Mouse (Mus musculus) embryonic facial prominence, embryonic 13.5 days (tissue): ENCODE results near the gene Olfr859. TPM values are rescaled to one million over a fixed set of nuclear protein-coding genes. Genes with fewer than 3 reads are reported as not detected.
"Not testable (repeated sequence)": the region's sequence is repeated elsewhere in the genome, so short reads cannot be mapped to it uniquely, and the experiment has no call there.

Experiments
- ATAC-seq: fragments of 200-750 bp; cut with Nextera tagmentation; 2 replicates; pipeline ENCODE4 v1.8.0; 2017; ENCODE audit warnings: low read depth; ENCODE audit not compliant: insufficient number of reproducible peaks, insufficient read depth, low FRiP score, low TSS enrichment
- H3K27ac ChIP-seq: fragments of 300-500 bp; sonication (generic); 2 replicates; pipeline ENCODE4 v1.5.1; 2015; ENCODE audit warnings: moderate library complexity, mild to moderate bottlenecking, inconsistent platforms
- H3K27me3 ChIP-seq: fragments of 300-500 bp; sonication (generic); 2 replicates; pipeline ENCODE4 v1.6.1; 2015; ENCODE audit warnings: mild to moderate bottlenecking, inconsistent platforms
- H3K36me3 ChIP-seq: fragments of 300-500 bp; sonication (generic); 2 replicates; pipeline ENCODE4 v1.6.1; 2015; ENCODE audit warnings: mild to moderate bottlenecking, inconsistent platforms
- H3K4me1 ChIP-seq: fragments of 300-500 bp; sonication (generic); 2 replicates; pipeline ENCODE4 v1.6.1; 2015; ENCODE audit warnings: inconsistent platforms
- H3K4me2 ChIP-seq: fragments of 300-500 bp; sonication (generic); 2 replicates; pipeline ENCODE4 v1.6.1; 2015; ENCODE audit warnings: moderate library complexity, mild to moderate bottlenecking, inconsistent platforms
- H3K4me3 ChIP-seq: fragments of 300-500 bp; sonication (generic); 2 replicates; pipeline ENCODE4 v1.5.1; 2015; ENCODE audit warnings: mild to moderate bottlenecking, inconsistent platforms
- H3K9ac ChIP-seq: fragments of 300-500 bp; sonication (generic); 2 replicates; pipeline ENCODE4 v1.6.1; 2015; ENCODE audit warnings: mild to moderate bottlenecking, inconsistent platforms
- H3K9me3 ChIP-seq: fragments of 300-500 bp; sonication (generic); 2 replicates; pipeline ENCODE4 v1.6.1; 2016; ENCODE audit warnings: inconsistent platforms
- WGBS: fragments of 180-500 bp; shearing (Covaris S2); methylation state at CpG from one replicate; pipeline ENCODE4 v1.1.7; 2015; ENCODE audit warnings: mixed read lengths; 5-methylcytosine and 5-hydroxymethylcytosine counted together
- polyA plus RNA-seq: library from polyadenylated mRNA; unstranded; fragments of >200 nt; fragmentation: Nextera tagmentation; extraction: Ambion mirVana; gene quantifications from 2 replicates; pipeline ENCODE4 v1.2.1, GENCODE M21; 2015

The Olfr859 gene
- not detected in 2 replicates for polyA plus RNA-seq

DNA sequence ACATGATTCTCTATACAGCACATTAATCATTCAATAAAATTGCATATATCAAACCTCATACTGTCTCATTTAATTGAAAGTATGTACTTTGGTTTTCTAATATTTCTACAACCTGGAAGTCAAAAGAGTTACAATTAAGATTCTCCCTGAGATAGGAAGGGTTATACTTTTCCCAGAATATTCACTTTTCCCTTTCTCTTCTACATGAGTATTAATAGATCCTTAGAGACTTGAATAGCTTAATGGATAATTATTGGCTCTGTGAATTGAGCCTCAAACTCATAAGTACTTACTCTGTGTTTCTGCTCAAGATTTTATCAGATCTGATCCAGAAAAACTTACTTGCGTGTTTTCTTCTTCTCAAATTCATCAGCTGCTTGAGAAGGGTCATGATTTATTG, at the start of gene Olfr859:
Olfr859 (plus strand) TSS at position 301 of the 400 bp plus-strand sequence.
- not testable (repeated sequence) for ATAC-seq, H3K4me3 ChIP-seq, H3K27ac ChIP-seq, H3K4me2 ChIP-seq, H3K9me3 ChIP-seq, H3K36me3 ChIP-seq, H3K9ac ChIP-seq, H3K4me1 ChIP-seq, H3K27me3 ChIP-seq
- 71% methylated on average over 1 of the region's 1 CpGs for whole genome bisulfite sequencing

DNA sequence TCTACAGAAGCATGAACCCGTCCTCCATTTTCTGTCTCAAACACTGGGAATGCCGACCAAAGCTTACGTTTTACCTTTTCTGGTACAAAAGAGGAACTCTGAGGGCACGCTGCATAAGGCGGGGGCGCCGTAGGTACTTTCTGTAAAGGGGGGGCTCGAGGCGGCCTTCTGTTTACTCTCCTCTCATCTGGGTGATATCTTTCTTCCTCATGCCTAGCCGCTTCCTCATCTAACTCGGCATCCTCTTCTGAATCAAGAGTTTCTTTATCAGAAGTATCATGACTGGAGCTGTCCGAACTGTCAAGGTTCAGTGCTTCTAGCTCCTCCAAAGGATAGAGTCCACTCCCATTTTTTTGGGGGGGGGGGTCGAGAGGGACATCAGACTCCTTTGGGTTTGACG, 35.6 kb upstream of the Olfr859 start:
- Histone ChIP-seq H3K27me3 (no peaks in the 10 kb centered on the region), H3K9me3 (peaks cover 28% of the 10 kb centered on the region), H3K27ac (no peak overlapping the region), H3K36me3 (no peaks in the 10 kb centered on the region), H3K9ac (no peak overlapping the region), H3K4me2 (no peak overlapping the region), H3K4me3 (no peak overlapping the region), H3K4me1 (no peaks in the 10 kb centered on the region)
- ATAC-seq, result no peak
- WGBS, result 86% methylated on average over 14 of the region's 14 CpGs

DNA sequence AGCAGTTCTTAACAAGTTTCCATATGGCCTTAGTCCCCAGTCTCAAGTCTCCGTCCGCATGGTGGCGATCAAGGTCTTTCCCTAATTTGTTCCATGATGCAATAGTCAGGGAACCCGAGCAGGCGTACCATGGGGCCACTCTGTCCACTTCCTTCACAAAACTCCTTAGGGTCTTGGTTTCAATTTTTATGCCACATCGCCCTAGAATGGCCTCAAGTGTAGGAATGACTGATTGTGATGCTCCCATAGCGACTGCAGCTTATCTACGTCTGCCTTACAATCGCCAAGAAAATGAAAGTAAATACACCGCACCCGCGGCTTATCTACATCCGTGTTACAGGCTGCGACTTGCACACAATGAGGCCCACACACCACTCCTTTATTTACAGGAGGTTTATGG, 35.0 kb upstream of the Olfr859 start:
- Histone ChIP-seq H3K27me3 (no peaks in the 10 kb centered on the region), H3K27ac (no peak overlapping the region), H3K9me3 (peaks cover 23% of the 10 kb centered on the region), H3K36me3 (no peaks in the 10 kb centered on the region), H3K9ac (no peak overlapping the region), H3K4me1 (no peaks in the 10 kb centered on the region), H3K4me3 (no peak overlapping the region), H3K4me2 (no peak overlapping the region)
- ATAC-seq, result no peak
- 91% methylated on average over 14 of the region's 14 CpGs for WGBS

DNA sequence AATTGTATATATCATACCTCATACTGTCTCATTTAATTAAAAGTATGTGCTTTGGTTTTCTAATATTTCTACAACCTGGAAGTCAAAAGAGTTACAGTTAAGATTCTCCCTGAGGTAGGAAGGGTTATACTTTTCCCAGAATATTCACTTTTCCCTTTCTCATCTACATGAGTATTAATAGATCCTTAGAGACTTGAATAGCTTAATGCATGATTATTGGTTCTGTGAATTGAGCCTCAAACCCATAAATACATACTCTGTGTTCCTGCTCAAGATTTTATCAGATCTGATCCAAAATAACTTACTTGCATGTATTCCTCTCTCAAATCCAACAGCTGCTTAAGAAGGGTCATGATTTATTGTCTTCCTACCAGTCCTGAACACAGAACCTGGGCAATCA, 24.7 kb upstream of the Olfr859 start, which contains the start of gene Olfr58:
Olfr58 (plus strand) TSS at position 301 of the 400 bp plus-strand sequence.
- no peak for ATAC-seq
- no peak within 1 kb of the TSS for H3K4me2 ChIP-seq
- no peaks in the 10 kb centered on the region for H3K27me3 ChIP-seq
- H3K4me3 ChIP-seq, result no peak within 1 kb of the TSS
- no peak within 1 kb of the TSS for H3K27ac ChIP-seq
- no peaks in the 10 kb centered on the region for H3K9me3 ChIP-seq
- no peaks in the 10 kb centered on the region for H3K36me3 ChIP-seq
- H3K4me1 ChIP-seq, result no peaks in the 10 kb centered on the region
- no peak within 1 kb of the TSS for H3K9ac ChIP-seq

DNA sequence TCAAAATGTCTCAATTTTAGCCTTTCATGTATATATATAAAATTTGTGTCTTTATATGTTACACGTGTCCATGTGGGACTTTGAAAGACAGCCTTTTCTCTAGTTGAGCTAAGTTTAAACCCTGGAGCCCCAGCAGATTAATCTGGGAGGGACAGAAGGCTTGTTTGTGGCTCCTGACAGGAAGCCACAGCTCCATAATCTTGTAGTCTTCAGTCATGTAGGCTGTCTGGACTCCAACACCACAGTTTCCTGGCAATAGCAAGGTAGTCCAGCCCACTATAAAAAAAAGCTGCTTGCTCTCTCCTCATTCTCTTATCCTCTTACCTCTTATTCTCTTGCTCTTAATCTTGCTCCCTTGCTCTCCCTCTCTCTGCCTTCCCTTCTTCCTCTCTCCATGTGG, 1.7 kb upstream of the Olfr859 start:
- Histone ChIP-seq H3K36me3 (no peaks in the 10 kb centered on the region), H3K27me3 (no peaks in the 10 kb centered on the region), H3K9me3 (no peaks in the 10 kb centered on the region), H3K27ac (no peak overlapping the region), H3K4me2 (no peak overlapping the region), H3K9ac (no peak overlapping the region), H3K4me3 (no peak overlapping the region), H3K4me1 (no peaks in the 10 kb centered on the region)
- ATAC-seq, result no peak
- 67% methylated on average over 1 of the region's 1 CpGs for WGBS

DNA sequence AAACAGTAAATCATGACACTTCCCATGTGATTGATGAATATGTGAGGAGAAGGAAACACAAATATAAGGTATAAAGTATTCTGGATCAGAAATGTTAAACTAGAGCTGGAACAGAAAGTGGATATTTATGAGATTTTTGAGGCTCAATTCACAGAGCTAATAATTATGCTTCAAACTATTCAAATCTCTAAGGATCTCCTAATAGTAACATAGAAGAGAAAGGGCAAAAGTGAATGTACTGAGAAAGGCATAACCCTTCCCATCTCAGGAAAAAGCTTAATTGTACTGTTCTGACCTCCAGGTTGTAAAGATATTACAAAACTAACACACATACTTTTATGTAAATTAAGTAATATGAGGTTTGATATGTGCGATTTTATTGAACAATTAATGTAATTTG, 44.9 kb downstream of the Olfr859 start, which contains the start of gene Olfr860:
Olfr860 (minus strand) TSS at position 101 of the 400 bp plus-strand sequence.
- H3K36me3 ChIP-seq, result no peaks in the 10 kb centered on the region
- no peak within 1 kb of the TSS for H3K4me2 ChIP-seq
- WGBS, result 75% methylated on average over 1 of the region's 1 CpGs
- no peaks in the 10 kb centered on the region for H3K4me1 ChIP-seq
- ATAC-seq, result no peak
- no peak within 1 kb of the TSS for H3K4me3 ChIP-seq
- no peak within 1 kb of the TSS for H3K27ac ChIP-seq
- H3K27me3 ChIP-seq, result no peaks in the 10 kb centered on the region
- H3K9ac ChIP-seq, result no peak within 1 kb of the TSS
- H3K9me3 ChIP-seq, result no peaks in the 10 kb centered on the region

Other genes with a start within 250 kb of the Olfr859 start
- gene Olfr854, start 237.5 kb upstream of the Olfr859 start, polyA plus RNA-seq, result not detected in 2 replicates
- gene Olfr855, start 222.3 kb upstream of the Olfr859 start, polyA plus RNA-seq, result 0.54 TPM in 1 of 2 replicates, not detected in the other
- gene Zfp317, start 182.8 kb upstream of the Olfr859 start, polyA plus RNA-seq, result 28.5 and 36.0 TPM in 2 replicates
- not detected in 2 replicates for gene Olfr857, start 95.5 kb upstream of the Olfr859 start, polyA plus RNA-seq
- not detected in 2 replicates for gene Olfr58, start 24.6 kb upstream of the Olfr859 start, polyA plus RNA-seq
- not detected in 2 replicates for gene Olfr860, start 44.8 kb downstream of the Olfr859 start, polyA plus RNA-seq
- not detected in 2 replicates for gene Olfr862, start 83.1 kb downstream of the Olfr859 start, polyA plus RNA-seq
- 0.29 and 0.30 TPM in 2 replicates for gene Olfr77, start 112.0 kb downstream of the Olfr859 start, polyA plus RNA-seq
- gene Olfr866, start 223.1 kb downstream of the Olfr859 start, polyA plus RNA-seq, result not detected in 2 replicates